Mouse (Mus musculus) MEL (cell line): ENCODE measurements at regions not wholly inside any gene's neighbourhood (a gene's known extent, or its start where the extent isn't known, plus 50 kb on each side); places are given as distances from the start of the nearest gene placed in this dataset.

Experiments
- DNase-seq: peaks from one replicate; pipeline ENCODE4 v3.0.0; 2011; ENCODE audit warnings: low read depth, low spot score
- H3K27ac ChIP-seq: 2 replicates; pipeline ENCODE4 v1.5.1; 2012; ENCODE audit warnings: low read depth, mild to moderate bottlenecking, control low read depth, low read length, moderate library complexity; ENCODE audit not compliant: control insufficient read depth
- H3K27me3 ChIP-seq, 2 experiments: fragments of 150-350 bp in 1 of 2; sonication (generic) in 1 of 2; 2 replicates each; pipeline ENCODE4 v1.6.1; 2012; ENCODE audit warnings: low read length in 2 of 2, mild to moderate bottlenecking in 2 of 2, improper control_type of control experiment in 1 of 2, moderate library complexity in 1 of 2; ENCODE audit not compliant: insufficient read depth in 2 of 2, control insufficient read depth in 1 of 2
- H3K36me3 ChIP-seq, 2 experiments: 2 replicates each; pipeline ENCODE4 v1.6.1; 2012 to 2014; ENCODE audit warnings: low read length in 2 of 2, improper control_type of control experiment in 1 of 2, inconsistent platforms in 1 of 2, mild to moderate bottlenecking in 1 of 2; ENCODE audit not compliant: insufficient read depth in 2 of 2, control insufficient read depth in 1 of 2
- H3K4me1 ChIP-seq, 2 experiments: fragments of 150-350 bp in 1 of 2; sonication (generic) in 1 of 2; 2 replicates each; pipeline ENCODE4 v1.6.1; 2012; ENCODE audit warnings: low read length in 2 of 2, improper control_type of control experiment in 1 of 2, mild to moderate bottlenecking in 1 of 2; ENCODE audit not compliant: insufficient read depth in 2 of 2, control insufficient read depth in 1 of 2
- H3K4me3 ChIP-seq, 2 experiments: fragments of 150-350 bp in 1 of 2; sonication (generic) in 1 of 2; 2 replicates each; pipeline ENCODE4 v1.5.1; 2012; ENCODE audit warnings: low read depth in 2 of 2, low read length in 2 of 2, mild to moderate bottlenecking in 2 of 2, moderate library complexity in 2 of 2, control low read depth in 1 of 2, improper control_type of control experiment in 1 of 2; ENCODE audit not compliant: control insufficient read depth in 1 of 2, insufficient read depth in 1 of 2
- H3K79me2 ChIP-seq: 2 replicates; pipeline ENCODE4 v1.6.1; 2012; ENCODE audit warnings: mild to moderate bottlenecking, low read length, moderate library complexity; ENCODE audit not compliant: control insufficient read depth, poor library complexity, insufficient read depth
- H3K9ac ChIP-seq: 2 replicates; pipeline ENCODE4 v1.6.1; 2012; ENCODE audit warnings: low read depth, mild to moderate bottlenecking, control low read depth, low read length, moderate library complexity; ENCODE audit not compliant: control insufficient read depth, poor library complexity, severe bottlenecking
- H3K9me3 ChIP-seq: fragments of 150-350 bp; sonication (generic); replicated peaks from 2 replicates; pipeline ENCODE4 v1.6.1; 2012; ENCODE audit warnings: mild to moderate bottlenecking, low read length, improper control_type of control experiment, moderate library complexity; ENCODE audit not compliant: insufficient read depth
- CHD1 ChIP-seq: IDR thresholded peaks from 2 replicates; pipeline ENCODE4 v1.6.1; 2012; ENCODE audit warnings: low read depth, mild to moderate bottlenecking, inconsistent platforms, low read length, improper control_type of control experiment
- CHD2 ChIP-seq: IDR thresholded peaks from 2 replicates; pipeline ENCODE4 v1.6.1; 2011; ENCODE audit warnings: low read length, improper control_type of control experiment
- CTCF ChIP-seq, 3 experiments: IDR thresholded peaks in 2 of 3; conservative IDR thresholded peaks in 1 of 3; 2 replicates each; pipeline ENCODE4 v1.5.1; 2011 to 2012; ENCODE audit warnings: low read length in 3 of 3, low read depth in 2 of 3, mild to moderate bottlenecking in 2 of 3, improper control_type of control experiment in 1 of 3, inconsistent platforms in 1 of 3, mixed read lengths in 1 of 3, moderate library complexity in 1 of 3; ENCODE audit not compliant: control insufficient read depth in 1 of 3, insufficient read depth in 1 of 3, poor library complexity in 1 of 3, severe bottlenecking in 1 of 3
- E2F4 ChIP-seq: IDR thresholded peaks from 2 replicates; pipeline ENCODE4 v1.6.1; 2011; ENCODE audit warnings: low read depth, low read length, improper control_type of control experiment, borderline replicate concordance
- EP300 ChIP-seq, 2 experiments: IDR thresholded peaks; 2 replicates each; pipeline ENCODE4 v1.6.1; 2011; ENCODE audit warnings: improper control_type of control experiment in 2 of 2, low read length in 2 of 2, low read depth in 1 of 2, mild to moderate bottlenecking in 1 of 2
- ETS1 ChIP-seq: IDR thresholded peaks from 2 replicates; pipeline ENCODE4 v1.6.1; 2012; ENCODE audit warnings: low read depth, mild to moderate bottlenecking, inconsistent platforms, low read length, improper control_type of control experiment, moderate library complexity
- GATA1 ChIP-seq: IDR thresholded peaks from 2 replicates; pipeline ENCODE4 v1.6.1; 2011; ENCODE audit warnings: low read depth, low read length, improper control_type of control experiment
- HCFC1 ChIP-seq: IDR thresholded peaks from 2 replicates; pipeline ENCODE4 v1.6.1; 2012; ENCODE audit warnings: low read depth, mild to moderate bottlenecking, inconsistent platforms, low read length, improper control_type of control experiment, moderate library complexity
- JUND ChIP-seq: IDR thresholded peaks from 2 replicates; pipeline ENCODE4 v1.6.1; 2011; ENCODE audit warnings: low read depth, mild to moderate bottlenecking, improper control_type of control experiment, low read length
- MAFK ChIP-seq: IDR thresholded peaks from 2 replicates; pipeline ENCODE4 v1.6.1; 2011; ENCODE audit warnings: low read depth, mild to moderate bottlenecking, low read length, improper control_type of control experiment, borderline replicate concordance
- MAX ChIP-seq: IDR thresholded peaks from 2 replicates; pipeline ENCODE4 v1.6.1; 2011; ENCODE audit warnings: low read length, improper control_type of control experiment
- MAZ ChIP-seq: IDR thresholded peaks from 2 replicates; pipeline ENCODE4 v1.6.1; 2012; ENCODE audit warnings: low read depth, mild to moderate bottlenecking, inconsistent platforms, low read length, improper control_type of control experiment
- MEF2A ChIP-seq: IDR thresholded peaks from 2 replicates; pipeline ENCODE4 v1.6.1; 2014; ENCODE audit warnings: low read depth, mild to moderate bottlenecking, inconsistent platforms, low read length, improper control_type of control experiment; ENCODE audit not compliant: poor library complexity, insufficient replicate concordance, severe bottlenecking; ENCODE audit errors: extremely low read depth
- MYB ChIP-seq: IDR thresholded peaks from 2 replicates; pipeline ENCODE4 v1.6.1; 2011; ENCODE audit warnings: mild to moderate bottlenecking, low read depth, low read length, improper control_type of control experiment
- MYC ChIP-seq: IDR thresholded peaks from 2 replicates; pipeline ENCODE4 v1.6.1; 2011; ENCODE audit warnings: low read depth, mild to moderate bottlenecking, low read length, improper control_type of control experiment, moderate library complexity
- NELFE ChIP-seq: IDR thresholded peaks from 2 replicates; pipeline ENCODE4 v1.6.1; 2011; ENCODE audit warnings: low read depth, low read length, improper control_type of control experiment
- NRF1 ChIP-seq: IDR thresholded peaks from 2 replicates; pipeline ENCODE4 v1.6.1; 2014; ENCODE audit warnings: low read depth, mild to moderate bottlenecking, inconsistent platforms, low read length, improper control_type of control experiment, moderate library complexity; ENCODE audit not compliant: poor library complexity, insufficient read depth, severe bottlenecking
- POLR2AphosphoS5 ChIP-seq: IDR thresholded peaks from 2 replicates; pipeline ENCODE4 v1.6.1; 2012; ENCODE audit warnings: low read depth, borderline replicate concordance, mild to moderate bottlenecking, inconsistent platforms, low read length, moderate library complexity, mixed read lengths
- RCOR1 ChIP-seq: IDR thresholded peaks from 2 replicates; pipeline ENCODE4 v1.6.1; 2012; ENCODE audit warnings: low read depth, mild to moderate bottlenecking, inconsistent platforms, low read length, improper control_type of control experiment
- TAL1 ChIP-seq: IDR thresholded peaks from 2 replicates; pipeline ENCODE4 v1.6.1; 2012; ENCODE audit warnings: mild to moderate bottlenecking, inconsistent platforms, low read length, moderate library complexity, mixed read lengths
- UBTF ChIP-seq: IDR thresholded peaks from 2 replicates; pipeline ENCODE4 v1.6.1; 2012; ENCODE audit warnings: low read depth, mild to moderate bottlenecking, inconsistent platforms, low read length, improper control_type of control experiment, moderate library complexity, borderline replicate concordance; ENCODE audit not compliant: insufficient read depth
- USF2 ChIP-seq, 2 experiments: IDR thresholded peaks; 2 replicates each; pipeline ENCODE4 v1.6.1; 2011 to 2012; ENCODE audit warnings: improper control_type of control experiment in 2 of 2, low read length in 2 of 2, borderline replicate concordance in 1 of 2, inconsistent platforms in 1 of 2, low read depth in 1 of 2, mild to moderate bottlenecking in 1 of 2; ENCODE audit not compliant: insufficient read depth in 1 of 2
- ZC3H11A ChIP-seq: IDR thresholded peaks from 2 replicates; pipeline ENCODE4 v1.6.1; 2012; ENCODE audit warnings: low read depth, mild to moderate bottlenecking, inconsistent platforms, low read length, improper control_type of control experiment
- ZKSCAN1 ChIP-seq: IDR thresholded peaks from 2 replicates; pipeline ENCODE4 v1.6.1; 2012; ENCODE audit warnings: low read depth, mild to moderate bottlenecking, inconsistent platforms, low read length, improper control_type of control experiment, moderate library complexity
- ZMIZ1 ChIP-seq: IDR thresholded peaks from 2 replicates; pipeline ENCODE4 v1.6.1; 2012; ENCODE audit warnings: low read depth, mild to moderate bottlenecking, inconsistent platforms, low read length, improper control_type of control experiment, moderate library complexity
- ZNF384 ChIP-seq: IDR thresholded peaks from 2 replicates; pipeline ENCODE4 v1.6.1; 2012; ENCODE audit warnings: low read depth, mild to moderate bottlenecking, inconsistent platforms, low read length, improper control_type of control experiment

DNA sequence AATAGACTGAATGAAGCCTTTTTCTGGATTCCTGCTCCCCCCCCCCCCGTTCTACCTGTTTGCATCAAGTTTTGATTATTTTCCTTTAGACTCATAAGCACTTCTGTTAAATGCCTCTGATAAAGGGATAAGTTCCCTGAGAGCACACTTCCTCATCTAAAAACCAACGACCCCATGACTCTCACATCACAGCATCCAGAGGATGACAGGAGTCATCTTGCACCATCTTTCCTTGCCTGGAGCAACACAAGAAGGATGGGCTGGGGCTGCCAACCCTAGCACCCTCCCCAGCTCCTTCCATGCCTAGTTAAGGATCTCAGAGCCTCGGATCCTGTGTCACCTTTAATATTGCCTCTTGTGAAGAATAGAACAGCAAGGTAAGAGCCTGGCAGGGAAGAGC lies 170.0 kb downstream of the Ktn1 start:
- Histone ChIP-seq H3K4me3 (no peak overlapping the region), H3K4me1 (no peaks in the 10 kb centered on the region), H3K9me3 (no peaks in the 10 kb centered on the region), H3K9ac (no peak overlapping the region), H3K36me3 (no peaks in the 10 kb centered on the region), H3K79me2 (no peaks in the 10 kb centered on the region), H3K27ac (no peak overlapping the region), H3K27me3 (no peaks in the 10 kb centered on the region; a peak in 2 of 4 replicates)
- DNase-seq: no peak
- TF ChIP-seq NELFE (no peak), CTCF (IDR thresholded peaks at IDR 0.05 in 2 of 3, conservative IDR thresholded peaks at IDR 0.05 in 1 of 3; ENCODE audit: control insufficient read depth in 1 of 3, insufficient read depth in 1 of 3, low read depth in 2 of 3, low read length in 3 of 3, poor library complexity in 1 of 3, severe bottlenecking in 1 of 3) (no peak), USF2 (IDR thresholded peaks at IDR 0.05; ENCODE audit: borderline replicate concordance in 1 of 2, insufficient read depth in 1 of 2, low read depth in 1 of 2, low read length in 2 of 2) (no peak)
- TF ChIP-seq, all 39 proteins: peak for 0

DNA sequence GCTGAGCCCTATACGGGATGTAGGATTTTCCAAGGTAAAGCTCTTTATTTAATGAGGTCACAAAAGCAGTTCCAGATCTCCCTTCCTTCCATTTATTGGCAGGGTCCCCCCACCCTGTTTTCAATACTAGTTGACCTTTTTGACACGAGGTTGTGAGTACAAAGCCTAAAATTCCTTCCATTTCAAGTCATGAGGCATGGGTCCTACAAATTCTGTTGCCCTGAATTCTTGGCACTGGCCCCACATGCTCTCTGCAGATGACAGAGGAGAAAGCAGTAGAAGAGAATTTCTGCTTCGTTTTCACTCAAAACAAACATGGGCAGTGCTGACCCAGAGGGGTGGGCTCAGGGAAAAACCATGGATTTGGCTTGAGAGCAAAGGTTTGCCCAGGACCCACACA lies 170.4 kb downstream of the Ktn1 start:
- H3K4me1 ChIP-seq: no peaks in the 10 kb centered on the region
- no peaks in the 10 kb centered on the region for H3K9me3 ChIP-seq
- no peaks in the 10 kb centered on the region for H3K36me3 ChIP-seq
- no peak overlapping the region for H3K4me3 ChIP-seq
- no peak overlapping the region for H3K27ac ChIP-seq
- no peaks in the 10 kb centered on the region; a peak in 2 of 4 replicates for H3K27me3 ChIP-seq
- H3K9ac ChIP-seq: no peak overlapping the region
- no peaks in the 10 kb centered on the region for H3K79me2 ChIP-seq
- TF ChIP-seq NRF1: no peak
- no peak for TF ChIP-seq EP300 (IDR thresholded peaks at IDR 0.05; ENCODE audit: low read depth in 1 of 2, low read length in 2 of 2)
- TF ChIP-seq MYC: no peak
- no peak for TF ChIP-seq MAFK
- TF ChIP-seq JUND: no peak
- no peak for TF ChIP-seq RCOR1
- no peak for TF ChIP-seq TAL1
- TF ChIP-seq ZMIZ1: no peak
- no peak for TF ChIP-seq ZNF384
- TF ChIP-seq POLR2AphosphoS5: no peak
- TF ChIP-seq GATA1: no peak
- no peak for TF ChIP-seq CHD1
- DNase-seq: no peak

DNA sequence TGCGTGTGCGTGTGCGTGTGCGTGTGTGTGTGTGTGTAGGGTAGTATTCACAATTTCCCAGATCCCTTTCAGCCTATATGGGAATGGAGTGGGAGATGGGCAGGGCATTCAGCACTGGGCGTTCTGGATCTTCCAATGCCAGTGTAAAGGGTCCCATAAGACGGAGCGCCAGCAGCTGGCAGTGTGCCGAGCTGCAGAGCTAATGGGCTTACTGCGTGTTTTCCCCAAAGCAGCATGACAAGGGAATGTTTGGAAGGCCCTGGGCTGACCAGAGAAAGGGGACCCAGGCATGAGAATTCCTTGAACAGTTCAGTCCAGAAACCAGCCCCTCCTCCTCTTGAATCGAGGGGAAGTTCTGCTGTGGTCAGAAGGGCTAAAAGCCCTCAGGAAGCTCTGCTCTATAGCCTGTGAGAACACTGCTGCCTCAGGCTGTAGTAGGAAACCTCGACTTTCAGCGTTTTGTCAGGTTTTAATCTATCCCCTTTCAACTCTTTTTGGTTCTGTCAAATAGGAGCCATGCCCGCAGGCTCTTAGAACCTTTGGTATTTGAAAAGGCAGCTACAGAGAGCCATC lies 172.4 kb downstream of the Ktn1 start:
- Histone ChIP-seq H3K36me3 (no peaks in the 10 kb centered on the region), H3K4me1 (no peaks in the 10 kb centered on the region), H3K27ac (no peak overlapping the region), H3K4me3 (no peak overlapping the region), H3K9ac (no peak overlapping the region), H3K9me3 (no peaks in the 10 kb centered on the region), H3K27me3 (no peaks in the 10 kb centered on the region; a peak in 2 of 4 replicates), H3K79me2 (no peaks in the 10 kb centered on the region)
- no peak for DNase-seq
- TF ChIP-seq CHD2 (no peak), ETS1 (no peak), HCFC1 (no peak), EP300 (IDR thresholded peaks at IDR 0.05; ENCODE audit: low read depth in 1 of 2, low read length in 2 of 2) (no peak), ZNF384 (no peak), MAFK (no peak), E2F4 (no peak), ZC3H11A (no peak), MAX (no peak), UBTF (no peak), MYC (no peak), ZKSCAN1 (no peak), MEF2A (no peak), MAZ (no peak), MYB (no peak)
